Mouse (Mus musculus) cerebellum, adult 2 months (tissue): ENCODE measurements around the gene Zfp280b.

Experiments used
- CTCF ChIP-seq: fragments of 200-500 bp; IDR thresholded peaks from 2 replicates; pipeline ENCODE4 v1.5.1; 2011; ENCODE audit warnings: low read depth, mild to moderate bottlenecking, control low read depth, low read length, moderate library complexity, borderline replicate concordance; ENCODE audit not compliant: insufficient read depth
- POLR2A ChIP-seq: fragments of 200-500 bp; IDR thresholded peaks from 2 replicates; pipeline ENCODE4 v1.6.1; 2011; ENCODE audit warnings: low read length, control low read depth, borderline replicate concordance; ENCODE audit not compliant: insufficient read depth

DNA sequence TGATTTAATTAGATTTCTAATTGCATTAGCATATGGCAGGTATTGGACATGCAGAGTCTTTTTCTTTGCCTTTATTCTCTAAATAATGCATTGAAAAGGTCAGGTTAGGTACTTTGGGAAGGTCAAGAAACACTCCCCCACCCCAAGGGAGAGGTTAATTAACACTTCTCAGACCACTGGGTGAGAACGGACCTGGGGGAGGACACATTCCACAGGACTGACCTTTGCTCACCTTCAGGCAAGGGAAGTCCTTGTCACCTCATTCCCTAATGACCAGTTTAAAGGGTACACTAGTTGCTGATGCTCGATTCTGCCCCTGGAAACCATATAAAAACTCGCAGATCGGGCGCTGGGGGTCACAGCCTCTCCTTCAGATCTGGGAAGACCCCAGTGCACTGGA is 3.2 kb upstream of the Zfp280b start:
- TF ChIP-seq POLR2A (no peak), CTCF (no peak)
